Mouse (Mus musculus) granulocyte monocyte progenitor cell, adult 5-6 weeks (primary cell): ENCODE measurements around the gene Ubfd1. TPM values are rescaled to one million over a fixed set of nuclear protein-coding genes. Genes with fewer than 3 reads are reported as not detected.
"Not testable (repeated sequence)": the region's sequence is repeated elsewhere in the genome, so short reads cannot be mapped to it uniquely, and the experiment has no call there.

Source experiments
- ATAC-seq: replicated peaks from 2 replicates; pipeline ENCODE4 v1.8.0; 2016; ENCODE audit warnings: mild to moderate bottlenecking, moderate TSS enrichment, inconsistent platforms; ENCODE audit not compliant: poor library complexity, severe bottlenecking
- total RNA-seq, 2 experiments: library from RNA; stranded (forward) in 1 of 2; stranded (reverse) in 1 of 2; fragments of 200-712, 200-1000 nt in 1 of 2; fragments of >200 nt in 1 of 2; fragmentation: Nextera tagmentation in 1 of 2; gene quantifications; 2 replicates each; pipeline ENCODE4 v1.2.3; 2014 to 2017

Ubfd1 gene
- total RNA-seq, 2 experiments from 2014 or later, result 36.5 to 41.5 TPM

- no peak for ATAC-seq
Measured at GRCm38 (mm10) chr7:122079798-122080554, 13.0 kb downstream of the Ubfd1 start.

- no peak for ATAC-seq
Measured at GRCm38 (mm10) chr7:122081071-122081470, 14.1 kb downstream of the Ubfd1 start.

- peak; percentile 48 for ATAC-seq
Measured at GRCm38 (mm10) chr7:122087195-122087982, 20.4 kb downstream of the Ubfd1 start.

GRCm38 (mm10) chr7:122094564-122095330 lies 27.8 kb downstream of the Ubfd1 start:
- peak; percentile 71 for ATAC-seq

- no peak for ATAC-seq
Measured at GRCm38 (mm10) chr7:122098009-122098408, 31.0 kb downstream of the Ubfd1 start.

GRCm38 (mm10) chr7:122099222-122099621 lies 32.2 kb downstream of the Ubfd1 start:
- ATAC-seq, result peak; percentile 70

- ATAC-seq, result not testable (repeated sequence)
Measured at GRCm38 (mm10) chr7:122101014-122101746, 34.2 kb downstream of the Ubfd1 start.

- peak; percentile 99 for ATAC-seq
Measured at GRCm38 (mm10) chr7:122101747-122102244, 34.8 kb downstream of the Ubfd1 start, which contains the start of gene Ndufab1. TSS of gene Ndufab1 (minus strand) at chr7:122101886.

- ATAC-seq, result no peak
Measured at GRCm38 (mm10) chr7:122108206-122108605, 41.2 kb downstream of the Ubfd1 start.

- ATAC-seq, result no peak
Measured at GRCm38 (mm10) chr7:122123518-122123917, 56.5 kb downstream of the Ubfd1 start.

GRCm38 (mm10) chr7:122125636-122126035 lies 58.7 kb downstream of the Ubfd1 start:
- no peak for ATAC-seq

GRCm38 (mm10) chr7:122126946-122127345 lies 60.0 kb downstream of the Ubfd1 start:
- no peak for ATAC-seq

Other genes starting within 250 kb of the Ubfd1 start
- gene Scnn1b, start 202.1 kb upstream of the Ubfd1 start, total RNA-seq (2014; fragmentation: Nextera tagmentation), result not detected in 2 replicates
- not detected in 2 replicates for gene Scnn1b, start 202.1 kb upstream of the Ubfd1 start, total RNA-seq (2017)
- gene Cog7, start 85.5 kb upstream of the Ubfd1 start, total RNA-seq (2014; fragmentation: Nextera tagmentation), result 18.0 and 24.0 TPM in 2 replicates
- gene Cog7, start 85.5 kb upstream of the Ubfd1 start, total RNA-seq (2017), result 16.9 and 20.0 TPM in 2 replicates
- 22.6 and 24.3 TPM in 2 replicates for gene Gga2, start 46.0 kb upstream of the Ubfd1 start, total RNA-seq (2014; fragmentation: Nextera tagmentation)
- 19.2 and 21.0 TPM in 2 replicates for gene Gga2, start 46.0 kb upstream of the Ubfd1 start, total RNA-seq (2017)
- gene Ears2, start 88 bp downstream of the Ubfd1 start, total RNA-seq (2014; fragmentation: Nextera tagmentation), result 7.0 and 12.1 TPM in 2 replicates
- 5.8 and 7.2 TPM in 2 replicates for gene Ears2, start 88 bp downstream of the Ubfd1 start, total RNA-seq (2017)
- gene Ndufab1, start 34.7 kb downstream of the Ubfd1 start, total RNA-seq (2014; fragmentation: Nextera tagmentation), result 218 and 319 TPM in 2 replicates
- 102 and 116 TPM in 2 replicates for gene Ndufab1, start 34.7 kb downstream of the Ubfd1 start, total RNA-seq (2017)
- gene Palb2, start 65.8 kb downstream of the Ubfd1 start, total RNA-seq (2014; fragmentation: Nextera tagmentation), result 40.6 and 41.8 TPM in 2 replicates
- gene Palb2, start 65.8 kb downstream of the Ubfd1 start, total RNA-seq (2017), result 20.4 and 26.4 TPM in 2 replicates
- gene Dctn5, start 65.9 kb downstream of the Ubfd1 start, total RNA-seq (2014; fragmentation: Nextera tagmentation), result 62.6 and 69.1 TPM in 2 replicates
- 72.8 and 79.9 TPM in 2 replicates for gene Dctn5, start 65.9 kb downstream of the Ubfd1 start, total RNA-seq (2017)
- gene Plk1, start 92.3 kb downstream of the Ubfd1 start, total RNA-seq (2014; fragmentation: Nextera tagmentation), result 13.4 and 25.5 TPM in 2 replicates
- gene Plk1, start 92.3 kb downstream of the Ubfd1 start, total RNA-seq (2017), result 31.7 and 34.6 TPM in 2 replicates
- not detected in 2 replicates for gene Ern2, start 119.0 kb downstream of the Ubfd1 start, total RNA-seq (2014; fragmentation: Nextera tagmentation)
- not detected in 2 replicates for gene Ern2, start 119.0 kb downstream of the Ubfd1 start, total RNA-seq (2017)
- 1.7 TPM in 1 of 2 replicates, not detected in the other for gene Chp2, start 152.3 kb downstream of the Ubfd1 start, total RNA-seq (2014; fragmentation: Nextera tagmentation)
- not detected in 2 replicates for gene Chp2, start 152.3 kb downstream of the Ubfd1 start, total RNA-seq (2017)
- gene Prkcb, start 221.6 kb downstream of the Ubfd1 start, total RNA-seq (2014; fragmentation: Nextera tagmentation), result 22.6 and 25.8 TPM in 2 replicates
- 21.4 and 27.1 TPM in 2 replicates for gene Prkcb, start 221.6 kb downstream of the Ubfd1 start, total RNA-seq (2017)